Mouse (Mus musculus): ENCODE data around the gene Syne4.
A peak's percentile ranks its signal among the peaks of the same experiment; 100 is the strongest.

The Syne4 gene

DNA sequence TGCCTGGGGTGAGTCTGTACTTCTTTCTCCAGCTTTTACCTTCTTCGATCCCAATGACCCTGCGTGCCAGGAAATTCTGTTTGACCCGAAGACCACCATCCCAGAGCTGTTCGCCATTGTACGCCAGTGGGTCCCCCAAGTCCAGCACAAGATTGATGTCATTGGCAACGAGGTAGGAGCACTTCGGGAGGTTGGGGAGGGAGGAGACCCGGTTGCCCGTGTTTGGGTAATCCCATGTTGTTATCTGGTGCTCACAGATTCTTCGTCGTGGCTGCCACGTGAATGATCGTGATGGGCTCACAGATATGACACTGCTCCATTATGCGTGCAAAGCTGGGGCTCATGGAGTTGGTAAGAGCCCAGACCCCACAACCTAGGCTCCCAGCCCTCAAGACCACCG, 17.8 kb upstream of the Syne4 start:
- no peak for DNase-seq (ENCODE audit: low read depth, low spot score)

DNA sequence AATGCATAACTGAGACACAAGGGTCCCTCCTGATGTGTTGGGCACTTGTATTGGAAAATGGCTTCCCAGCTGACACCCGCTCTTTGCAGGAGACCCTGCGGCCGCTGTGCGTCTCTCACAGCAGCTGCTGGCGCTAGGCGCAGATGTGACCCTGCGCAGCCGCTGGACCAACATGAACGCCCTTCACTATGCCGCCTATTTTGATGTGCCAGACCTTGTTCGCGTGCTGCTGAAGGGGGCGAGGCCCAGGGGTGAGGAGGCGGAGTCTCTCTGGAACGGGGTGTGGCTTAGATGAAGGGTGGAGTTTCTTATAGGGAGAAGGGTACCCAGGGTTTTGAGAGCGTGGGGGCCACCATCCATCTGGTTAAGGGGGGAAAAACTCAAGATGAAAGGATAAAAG, 17.3 kb upstream of the Syne4 start:
- DNase-seq (ENCODE audit: low read depth, low spot score): no peak

DNA sequence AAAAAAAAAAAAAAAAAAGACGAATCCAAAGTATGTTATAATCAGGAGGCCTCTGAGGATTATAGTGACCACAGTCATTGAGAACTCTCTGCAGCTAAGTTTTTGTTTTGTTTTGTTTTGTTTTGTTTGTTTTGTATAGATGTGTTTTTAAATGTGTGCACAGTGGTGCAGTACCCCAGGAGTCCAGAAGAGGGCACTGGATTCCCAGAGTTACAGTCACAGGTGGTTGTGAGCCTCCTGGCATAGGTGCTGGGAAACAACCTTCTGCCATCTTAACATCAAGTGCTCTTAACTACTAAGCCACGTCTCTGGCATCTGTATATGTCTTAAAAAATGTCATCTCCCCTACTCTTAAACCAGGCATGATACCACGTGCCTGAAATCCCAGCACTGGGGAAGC, 13.7 kb upstream of the Syne4 start:
- no peak for DNase-seq (ENCODE audit: low read depth, low spot score)

DNA sequence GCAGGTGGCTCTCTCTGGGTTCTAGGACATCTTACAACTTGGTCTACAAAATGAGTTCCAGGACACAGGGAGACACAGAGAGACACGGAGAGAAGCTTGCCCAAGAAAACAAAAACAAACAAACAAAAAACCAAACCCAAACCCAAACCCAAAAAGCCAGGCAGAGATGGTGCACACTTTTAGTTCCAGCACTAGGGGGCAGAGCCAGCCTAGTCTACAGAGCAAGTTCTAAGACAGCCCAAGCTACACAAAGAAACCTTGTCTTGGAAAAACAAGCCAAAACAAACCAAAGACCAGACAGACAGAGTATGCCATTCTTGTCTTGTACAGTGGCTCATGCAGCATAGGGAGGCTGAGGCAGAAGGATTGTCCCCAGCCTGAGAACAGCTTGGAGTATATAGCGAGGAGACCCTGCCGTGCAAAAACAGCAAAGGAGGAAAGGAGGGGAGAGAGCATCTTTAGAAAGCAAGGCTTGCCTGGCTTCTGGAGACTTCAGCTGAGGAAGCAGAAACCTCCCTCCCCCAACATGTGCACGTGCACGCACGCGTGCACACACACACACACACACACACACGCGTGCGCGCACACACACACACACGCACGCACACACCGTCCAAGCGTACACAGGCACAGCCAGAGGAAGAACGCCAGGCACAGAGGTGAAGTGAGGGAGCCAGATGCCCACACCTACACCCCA, 8.4 kb upstream of the Syne4 start:
- no peak for DNase-seq (ENCODE audit: low read depth, low spot score)

DNA sequence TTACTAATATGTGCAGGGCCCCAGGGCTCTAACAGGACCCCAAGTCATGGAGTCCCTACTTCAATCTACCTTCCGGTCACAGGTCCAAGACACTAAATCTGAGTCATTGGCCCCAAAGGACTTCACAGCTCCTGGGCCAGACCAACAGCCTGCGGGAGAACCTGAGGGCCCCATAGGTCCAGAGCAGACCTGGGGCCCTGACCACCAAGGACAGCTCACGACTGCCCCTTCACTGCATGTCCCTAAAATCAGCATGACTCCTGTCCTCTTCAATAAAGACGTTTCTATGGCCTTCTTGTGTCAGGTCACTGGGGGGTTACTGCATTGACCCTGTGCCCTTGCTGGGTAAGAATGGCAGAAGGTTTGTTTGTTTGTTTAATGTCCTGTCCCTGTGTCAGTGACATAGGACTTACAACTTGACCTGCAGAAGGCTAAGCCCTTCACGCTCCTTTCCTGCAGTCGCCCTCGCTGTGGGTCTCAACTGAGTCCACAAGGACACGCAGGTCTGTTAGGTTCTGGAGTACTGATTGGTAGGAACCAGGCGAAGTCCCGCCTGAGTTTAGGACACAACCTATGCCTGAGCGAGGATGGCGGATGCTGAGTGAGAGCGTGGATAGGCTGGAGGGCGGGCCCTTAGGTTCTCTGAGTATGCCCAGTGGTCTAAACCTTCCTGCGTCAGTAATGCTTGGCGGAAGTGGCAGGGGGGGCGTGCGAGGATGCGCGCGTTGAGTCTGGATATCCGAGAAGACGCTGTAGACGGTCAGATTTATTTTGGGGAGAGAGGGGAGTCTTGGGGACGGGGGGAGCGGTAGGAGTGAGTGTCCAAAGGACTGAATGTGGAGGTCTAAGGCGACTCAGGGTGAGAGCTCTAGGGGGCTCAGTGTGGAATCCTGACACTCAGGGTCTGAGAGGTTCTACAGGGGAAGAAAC, 6.3 kb upstream of the Syne4 start, which contains the start of gene Alkbh6:
TSS of gene Alkbh6 (plus strand) at position 642 of the 930 bp plus-strand sequence.
- peak; percentile 97 for DNase-seq (ENCODE audit: low read depth, low spot score)

DNA sequence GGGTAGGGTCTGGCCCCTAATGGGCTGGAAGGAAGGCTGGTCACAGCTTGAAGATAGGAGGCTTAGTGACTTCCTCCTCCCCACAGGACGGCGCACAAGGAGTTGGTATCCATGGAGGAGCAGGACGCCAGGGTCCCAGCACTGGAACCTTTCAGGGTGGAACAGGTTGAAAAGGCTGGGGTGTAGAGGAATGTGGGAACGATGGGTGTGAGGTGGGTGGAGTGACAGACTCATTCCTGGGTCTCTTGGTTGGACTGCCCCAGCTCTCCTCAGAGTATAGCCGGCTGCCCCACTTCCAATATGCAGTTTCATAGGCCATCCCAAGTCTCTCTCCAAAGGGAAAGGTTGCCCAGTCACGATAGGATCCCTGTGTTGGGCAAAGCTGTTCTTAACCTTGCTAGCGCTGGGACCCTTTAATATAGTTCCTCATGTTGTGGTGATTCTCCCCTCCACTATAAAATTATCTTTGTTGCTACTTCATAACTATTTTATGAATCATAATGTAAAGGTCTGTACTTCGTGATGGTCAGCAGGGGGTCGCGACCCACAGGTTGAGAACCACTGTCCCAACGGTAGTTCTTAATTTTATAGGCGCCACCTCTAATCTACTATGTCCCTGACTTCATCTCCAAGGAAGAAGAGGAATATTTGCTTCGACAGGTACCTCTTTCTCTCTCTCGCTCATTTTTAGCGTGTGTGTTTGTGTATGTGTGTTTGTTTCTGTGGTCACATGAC, 5.0 kb upstream of the Syne4 start:
- no peak for DNase-seq (ENCODE audit: low read depth, low spot score)

DNA sequence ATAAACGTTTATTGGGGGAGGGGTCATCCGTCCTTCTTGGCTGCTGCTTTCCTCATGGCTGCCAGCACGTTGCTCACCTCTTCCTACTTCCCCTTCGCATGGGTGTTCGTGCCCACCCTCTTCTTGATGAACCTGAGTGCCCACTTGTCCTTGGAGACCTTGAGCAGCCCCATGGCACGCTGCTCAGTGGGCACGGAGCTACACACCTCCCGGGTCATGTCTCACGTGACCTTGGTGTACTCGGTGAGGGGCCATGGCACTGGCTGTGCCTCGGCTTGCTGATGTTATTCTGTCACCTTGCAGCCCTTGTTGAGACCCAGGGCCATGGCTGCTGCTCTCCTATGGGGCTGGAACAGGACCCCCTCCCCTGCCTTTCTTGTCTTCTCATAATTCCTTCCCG, 4.5 kb upstream of the Syne4 start:
- no peak for DNase-seq (ENCODE audit: low read depth, low spot score)

DNA sequence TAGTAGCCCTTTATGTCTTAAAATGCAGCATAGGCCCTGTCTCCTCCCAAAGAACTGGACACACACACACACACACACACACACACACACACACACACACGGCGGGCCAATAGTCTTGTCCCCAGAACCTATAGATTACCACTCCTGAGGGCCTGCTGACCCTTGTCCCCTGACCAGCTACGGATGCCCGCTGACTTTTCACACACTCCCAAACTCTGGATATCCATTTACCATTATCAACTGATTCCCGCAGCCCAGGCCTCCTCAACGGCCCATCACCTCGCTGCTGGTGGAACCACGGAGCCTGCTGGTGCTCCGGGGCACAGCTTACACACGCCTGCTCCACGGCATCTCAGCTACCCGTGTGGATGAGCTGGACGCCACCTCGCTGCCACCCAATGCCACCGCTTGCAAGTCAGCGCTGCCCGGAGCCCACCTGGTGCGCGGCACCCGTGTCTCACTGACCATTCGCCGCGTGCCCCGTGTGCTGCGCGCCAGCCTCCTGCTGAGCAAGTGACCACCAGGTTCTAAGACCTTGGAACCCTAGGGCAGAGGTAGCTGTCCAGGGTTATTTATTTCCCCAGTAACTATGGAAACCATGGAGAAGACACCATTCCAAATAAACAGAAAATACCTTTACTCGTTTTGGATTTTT, 814 bp upstream of the Syne4 start:
- DNase-seq (ENCODE audit: low read depth, low spot score): no peak

DNA sequence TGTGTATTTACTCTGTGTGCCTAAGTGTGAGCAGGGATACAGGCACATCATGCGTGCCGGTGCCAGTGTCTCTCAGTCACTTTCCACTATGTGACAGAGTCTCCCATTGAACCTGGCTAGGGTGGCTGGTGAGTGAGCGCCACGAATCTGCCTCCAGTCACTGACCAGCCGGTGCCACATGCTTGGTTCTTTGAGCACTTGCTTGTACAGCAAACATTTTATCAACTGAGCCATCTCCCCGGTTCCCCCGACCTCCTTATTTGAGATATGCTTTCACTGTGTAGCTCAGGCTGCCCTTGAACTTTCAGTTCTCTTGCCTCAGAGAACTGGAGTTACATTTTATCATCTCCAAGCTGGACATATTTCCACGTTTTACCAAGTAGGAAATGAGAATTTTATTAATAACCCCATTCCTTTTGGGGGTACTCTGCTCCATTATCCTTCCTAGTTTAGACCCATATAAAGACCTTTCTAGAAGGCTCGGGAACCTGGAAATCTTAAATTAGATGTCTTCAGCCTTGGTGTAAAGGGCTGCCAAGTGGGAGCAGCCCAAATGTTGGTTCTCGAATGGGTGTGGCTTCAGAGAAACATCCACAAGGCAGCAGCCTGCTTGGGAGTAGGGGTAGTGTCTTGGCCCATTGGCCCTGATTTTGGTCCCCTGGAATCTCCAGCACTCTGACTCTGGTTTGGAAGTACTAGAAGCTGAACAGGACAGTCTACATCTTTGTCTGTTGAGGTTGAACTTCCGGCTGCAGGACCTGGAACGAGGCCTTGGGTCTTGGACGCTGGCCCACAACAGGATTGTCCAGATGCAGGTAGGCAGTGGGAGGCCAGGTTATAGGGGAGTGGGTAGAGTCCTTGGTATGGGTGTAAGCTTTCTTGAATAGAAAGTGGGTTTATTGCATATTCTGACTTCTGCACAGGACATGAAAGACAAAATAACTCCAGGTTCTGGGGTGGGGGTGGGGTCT, 1.2 kb downstream of the Syne4 start:
- no peak for DNase-seq (ENCODE audit: low read depth, low spot score)

DNA sequence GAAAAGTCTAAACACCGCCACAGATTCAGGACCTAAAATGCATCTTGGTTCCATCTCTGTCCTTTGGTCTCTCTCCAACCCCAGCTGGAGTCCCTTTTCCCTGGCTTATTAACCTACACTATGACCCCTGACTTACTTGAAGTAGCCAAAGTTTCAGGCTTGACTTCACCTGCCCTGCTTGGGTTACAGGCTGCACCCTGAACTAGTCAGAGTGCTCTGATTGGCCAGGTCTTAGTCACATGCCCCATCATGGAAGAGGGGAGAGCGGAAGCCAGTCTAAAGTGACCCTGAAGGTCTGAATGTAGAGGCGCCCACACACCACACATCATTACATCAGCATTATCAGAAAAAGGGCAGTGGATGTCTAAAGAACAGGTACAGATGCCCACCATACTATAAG, 3.5 kb downstream of the Syne4 start:
- DNase-seq (ENCODE audit: low read depth, low spot score): no peak

DNA sequence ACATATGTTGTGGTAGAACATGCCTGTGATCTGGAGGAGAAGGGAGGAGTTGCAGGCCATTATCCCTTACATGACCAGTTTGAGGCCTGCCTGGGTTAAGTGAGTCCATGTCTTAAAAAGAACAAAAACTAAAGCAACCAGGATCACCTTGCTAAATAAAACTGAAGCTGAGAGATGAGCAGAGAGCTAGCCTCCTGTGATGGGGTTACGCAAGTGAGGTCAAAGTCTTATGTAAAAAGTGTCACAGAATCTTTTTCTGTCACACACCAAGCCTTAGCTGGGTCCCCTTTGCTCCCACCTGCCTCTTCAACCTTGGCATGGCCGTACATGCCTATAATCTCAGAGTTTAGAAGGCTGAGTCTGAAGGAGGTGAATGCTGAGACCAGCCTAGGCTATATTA, 6.3 kb downstream of the Syne4 start:
- DNase-seq (ENCODE audit: low read depth, low spot score): no peak

DNA sequence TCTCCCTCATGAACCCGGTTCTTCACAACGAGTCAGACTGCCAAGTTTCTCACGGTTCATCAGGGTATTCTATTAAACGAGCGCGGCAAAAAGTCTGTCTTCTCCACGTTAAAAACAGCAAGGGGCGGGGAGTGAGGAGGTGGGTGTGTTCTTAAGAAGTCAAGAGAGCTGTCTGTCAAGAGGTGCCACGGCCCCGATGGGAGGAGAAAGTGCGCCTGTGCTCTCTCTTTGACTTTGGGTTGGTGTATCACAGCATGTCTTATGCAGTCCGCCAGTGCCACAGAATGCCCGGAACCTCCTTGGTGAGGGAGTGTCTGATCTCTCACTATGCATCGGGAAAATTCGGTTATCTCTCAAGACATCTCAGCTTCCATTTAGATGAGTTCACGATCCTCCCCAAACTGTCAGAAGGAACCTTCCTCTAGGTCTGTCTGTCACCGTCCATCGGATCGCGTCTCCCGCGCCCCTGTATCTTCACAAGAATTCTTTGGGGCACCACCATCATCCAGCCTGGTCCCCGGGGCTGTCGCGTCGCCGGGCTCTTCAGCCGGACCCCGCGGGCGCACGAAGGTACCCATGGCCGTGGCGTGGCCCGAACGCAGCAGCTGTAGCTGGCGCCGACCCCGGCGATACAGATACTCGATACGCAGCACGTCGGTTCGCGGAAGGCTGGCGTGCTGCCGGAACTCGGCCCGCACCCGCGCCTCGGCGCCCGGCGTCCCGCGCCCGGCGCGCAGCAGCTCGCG, 7.1 kb downstream of the Syne4 start, which contains the start of gene E130208F15Rik:
TSS of gene E130208F15Rik (plus strand) at position 202 of the 746 bp plus-strand sequence.
- peak; percentile 66 for DNase-seq (ENCODE audit: low read depth, low spot score)

DNA sequence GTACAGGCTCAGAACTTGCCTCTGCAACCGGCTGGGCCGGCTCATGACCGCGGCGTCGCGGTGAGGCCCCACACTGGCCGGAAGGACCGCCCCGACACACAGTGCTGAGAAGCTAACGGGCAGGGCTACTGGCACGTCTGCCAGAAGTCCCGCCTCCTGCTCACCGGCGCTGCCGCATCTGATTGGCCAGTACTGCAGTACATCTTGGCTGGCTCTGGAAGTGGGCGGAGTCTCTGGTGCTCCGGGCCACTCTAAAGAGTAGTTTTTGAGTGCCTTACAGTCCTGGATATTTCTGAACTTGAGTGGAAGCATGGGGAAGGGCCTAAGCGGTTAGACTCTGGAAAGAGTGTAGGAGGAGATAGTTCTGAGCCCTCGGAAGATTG, 7.7 kb downstream of the Syne4 start:
- DNase-seq (ENCODE audit: low read depth, low spot score): peak; percentile 99

DNA sequence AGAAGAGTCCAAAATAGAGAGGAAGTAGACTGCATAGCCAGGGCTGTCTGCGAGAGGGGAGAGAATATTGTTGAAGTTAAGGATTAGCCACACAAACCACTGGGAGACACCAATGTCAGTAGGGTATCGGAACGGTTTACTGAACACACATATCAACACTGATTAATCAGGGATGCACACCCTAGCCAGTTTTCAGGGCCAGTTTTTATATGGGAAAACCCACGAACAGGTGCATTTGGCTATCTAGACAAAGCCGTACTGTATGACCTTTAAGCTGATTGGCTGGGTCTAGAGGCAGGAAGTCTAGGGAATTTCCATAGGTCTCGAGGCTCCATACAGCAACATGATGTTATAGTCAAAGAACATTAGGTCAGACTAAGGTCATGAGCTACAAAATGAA, 8.3 kb downstream of the Syne4 start:
- DNase-seq (ENCODE audit: low read depth, low spot score): no peak

DNA sequence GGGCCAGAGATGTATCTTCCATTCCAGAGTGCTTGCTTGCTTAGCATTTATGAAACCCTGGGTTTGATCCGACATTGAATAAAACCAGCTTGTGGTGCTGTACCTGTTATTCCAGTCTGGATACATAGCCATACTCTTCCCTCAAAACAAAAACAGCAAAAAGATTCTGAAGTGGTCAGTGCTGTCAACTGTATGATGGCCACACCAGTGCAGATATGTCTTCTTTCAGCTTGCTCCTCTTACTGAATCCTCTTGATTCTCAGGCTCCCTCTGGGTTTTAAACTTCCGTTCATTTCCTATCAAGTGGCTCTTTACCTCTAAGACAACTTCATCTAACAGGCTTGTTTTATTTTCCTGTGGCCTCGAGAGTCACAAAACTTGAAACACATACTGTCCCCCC, 9.2 kb downstream of the Syne4 start, which contains the start of gene Sdhaf1:
TSS of gene Sdhaf1 (minus strand) at position 101 of the 400 bp plus-strand sequence.
- DNase-seq (ENCODE audit: low read depth, low spot score): no peak

DNA sequence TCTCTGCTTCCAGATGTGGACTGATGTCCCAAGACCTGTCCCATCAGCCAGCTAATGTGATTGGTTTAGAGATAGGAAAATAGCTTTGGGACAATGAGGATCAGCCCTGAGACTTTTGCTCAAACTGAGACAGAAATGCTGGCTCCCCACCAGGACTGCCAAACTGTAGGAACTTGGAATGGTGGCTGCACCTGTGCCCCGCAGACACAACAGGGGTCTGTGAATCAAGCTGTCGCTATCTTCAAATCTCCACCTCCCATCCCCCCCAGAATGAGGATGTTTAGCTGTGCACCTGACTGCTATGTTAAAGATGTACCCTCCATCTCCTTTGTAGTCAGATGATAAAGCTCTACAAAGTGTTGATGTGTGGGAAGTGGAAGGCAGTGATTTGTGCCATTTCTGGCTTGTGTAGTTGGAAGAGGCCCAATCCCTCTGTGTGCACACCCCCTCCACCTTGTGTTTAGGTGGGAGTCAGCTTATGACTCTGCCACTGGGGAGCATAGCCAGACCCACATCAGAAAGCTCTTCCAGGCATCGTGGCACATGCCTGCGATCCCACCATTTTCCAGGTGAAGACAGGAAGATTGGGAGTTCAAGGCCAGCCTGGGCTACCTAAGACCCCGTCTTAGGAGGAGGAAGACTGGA, 9.8 kb downstream of the Syne4 start:
- no peak for DNase-seq (ENCODE audit: low read depth, low spot score)

DNA sequence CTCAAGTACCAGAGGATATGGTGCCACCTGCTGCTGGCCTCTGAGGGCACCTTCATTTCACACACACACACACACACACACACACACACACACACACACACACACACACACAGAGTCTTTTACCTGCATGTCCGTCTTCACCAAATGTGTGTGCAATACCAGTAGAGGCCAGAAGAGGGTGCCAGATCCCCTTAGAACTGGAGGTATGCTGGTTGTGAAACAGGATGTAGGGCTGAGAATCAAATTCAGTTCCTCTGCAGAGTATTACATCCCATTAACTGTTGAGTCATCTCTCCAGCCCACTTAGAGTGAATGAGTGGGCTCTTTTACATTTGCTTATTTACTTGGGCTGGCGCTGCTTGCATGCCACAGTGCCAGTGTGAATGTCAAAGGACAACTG, 10.8 kb downstream of the Syne4 start:
- DNase-seq (ENCODE audit: low read depth, low spot score): no peak

DNA sequence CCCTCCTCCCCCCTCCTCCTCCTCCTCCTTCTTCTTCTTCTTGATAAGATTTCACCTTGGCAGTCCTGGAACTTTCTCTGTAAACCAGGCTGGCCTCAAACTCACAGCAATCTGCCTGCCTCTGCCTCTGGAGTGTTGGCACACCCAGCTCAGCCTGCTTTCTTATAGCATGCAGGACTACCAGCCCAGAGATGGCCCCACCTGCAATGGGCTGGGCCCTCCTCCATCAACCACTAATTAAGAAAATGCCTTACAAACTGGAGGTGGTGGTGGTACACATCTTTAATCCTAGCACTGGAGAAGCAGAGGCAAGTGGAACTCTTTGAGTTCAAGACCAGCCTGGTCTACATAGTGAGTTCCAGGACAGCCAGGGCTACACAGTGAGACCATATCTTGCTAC, 11.8 kb downstream of the Syne4 start:
- DNase-seq (ENCODE audit: low read depth, low spot score): no peak

DNA sequence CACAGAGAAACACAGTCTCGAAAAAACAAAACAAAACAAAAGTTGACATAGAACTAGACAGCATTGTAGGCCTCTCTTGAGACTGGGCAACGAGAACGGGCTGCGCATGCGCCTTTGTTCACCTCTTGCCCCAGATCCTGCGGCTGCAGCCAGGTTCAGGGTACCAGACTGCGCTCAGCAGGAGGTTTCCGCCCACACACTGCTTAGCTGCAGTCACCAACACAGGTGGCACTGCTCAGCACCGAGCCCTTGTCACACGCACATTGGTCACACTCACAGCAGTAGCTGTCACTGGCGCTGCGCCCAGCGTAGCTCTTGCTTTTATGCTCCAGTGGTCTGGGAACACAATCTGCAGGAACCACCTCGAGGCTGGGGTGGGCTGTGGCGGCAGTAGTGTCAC, 12.5 kb downstream of the Syne4 start:
- no peak for DNase-seq (ENCODE audit: low read depth, low spot score)

All from skeletal muscle tissue, adult 2 months (tissue).